Mouse (Mus musculus) frontal cortex, adult 2 months (tissue): ENCODE results near the gene Duox1. TPM values are rescaled to one million over a fixed set of nuclear protein-coding genes. Genes with fewer than 3 reads are reported as not detected.

Source experiments
- polyA plus RNA-seq: library from polyadenylated mRNA; depleted of rRNA; stranded (reverse); fragments of >200 nt; gene quantifications from 2 replicates; pipeline ENCODE4 v1.2.3, GENCODE M21; 2012; rRNA removed

Duox1 gene
- polyA plus RNA-seq, 1 experiment, result 0.04 TPM

Other genes starting within 250 kb of the Duox1 start
- gene Spg11, start 197.3 kb upstream of the Duox1 start, polyA plus RNA-seq, result 9.5 and 9.9 TPM in 2 replicates
- 168 and 176 TPM in 2 replicates for gene B2m, start 168.0 kb upstream of the Duox1 start, polyA plus RNA-seq
- gene Trim69, start 155.0 kb upstream of the Duox1 start, polyA plus RNA-seq, result 0.06 TPM in 2 replicates
- 0.08 TPM in 1 of 2 replicates, not detected in the other for gene Patl2, start 129.5 kb upstream of the Duox1 start, polyA plus RNA-seq
- not detected in 2 replicates for gene Terb2, start 129.4 kb upstream of the Duox1 start, polyA plus RNA-seq
- 14.4 and 15.9 TPM in 2 replicates for gene Sord, start 80.9 kb upstream of the Duox1 start, polyA plus RNA-seq
- 0.88 and 1.1 TPM in 2 replicates for gene Duox2, start 17.2 kb upstream of the Duox1 start, polyA plus RNA-seq
- 0.23 TPM in 1 of 2 replicates, not detected in the other for gene Duoxa2, start 16.8 kb upstream of the Duox1 start, polyA plus RNA-seq
- 0.15 TPM in 1 of 2 replicates, not detected in the other for gene Duoxa1, start 1.9 kb upstream of the Duox1 start, polyA plus RNA-seq
- 45.1 and 57.6 TPM in 2 replicates for gene Shf, start 53.5 kb downstream of the Duox1 start, polyA plus RNA-seq
- gene Slc28a2, start 110.8 kb downstream of the Duox1 start, polyA plus RNA-seq, result 0.16 and 0.27 TPM in 2 replicates
- gene Gm14085, start 169.3 kb downstream of the Duox1 start, polyA plus RNA-seq, result not detected in 2 replicates